Mouse (Mus musculus): Measurements from ENCODE around the gene Prkacb.

GRCm38 (mm10) chr3:146820718-146821117 lies 7.9 kb upstream of the Prkacb start:
- TF ChIP-seq CTCF (IDR thresholded peaks at IDR 0.05; ENCODE audit: low read depth, low read length) (no peak), POLR2A (IDR thresholded peaks at IDR 0.05; ENCODE audit: extremely low read depth, insufficient read depth, low read length) (no peak)

Measured in liver, adult 2 months (tissue).